Mouse (Mus musculus) spleen, adult 2 months (tissue): ENCODE measurements around the gene Gm37240.

Experiments
- CTCF ChIP-seq: fragments of 200-500 bp; IDR thresholded peaks from 2 replicates; pipeline ENCODE4 v1.5.1; 2011; ENCODE audit warnings: mild to moderate bottlenecking, inconsistent platforms; ENCODE audit not compliant: insufficient read depth, insufficient read length, insufficient replicate concordance; ENCODE audit errors: extremely low read depth
- POLR2A ChIP-seq: fragments of 200-500 bp; IDR thresholded peaks from 2 replicates; pipeline ENCODE4 v1.6.1; 2011; ENCODE audit warnings: low read depth, low read length, inconsistent platforms

DNA sequence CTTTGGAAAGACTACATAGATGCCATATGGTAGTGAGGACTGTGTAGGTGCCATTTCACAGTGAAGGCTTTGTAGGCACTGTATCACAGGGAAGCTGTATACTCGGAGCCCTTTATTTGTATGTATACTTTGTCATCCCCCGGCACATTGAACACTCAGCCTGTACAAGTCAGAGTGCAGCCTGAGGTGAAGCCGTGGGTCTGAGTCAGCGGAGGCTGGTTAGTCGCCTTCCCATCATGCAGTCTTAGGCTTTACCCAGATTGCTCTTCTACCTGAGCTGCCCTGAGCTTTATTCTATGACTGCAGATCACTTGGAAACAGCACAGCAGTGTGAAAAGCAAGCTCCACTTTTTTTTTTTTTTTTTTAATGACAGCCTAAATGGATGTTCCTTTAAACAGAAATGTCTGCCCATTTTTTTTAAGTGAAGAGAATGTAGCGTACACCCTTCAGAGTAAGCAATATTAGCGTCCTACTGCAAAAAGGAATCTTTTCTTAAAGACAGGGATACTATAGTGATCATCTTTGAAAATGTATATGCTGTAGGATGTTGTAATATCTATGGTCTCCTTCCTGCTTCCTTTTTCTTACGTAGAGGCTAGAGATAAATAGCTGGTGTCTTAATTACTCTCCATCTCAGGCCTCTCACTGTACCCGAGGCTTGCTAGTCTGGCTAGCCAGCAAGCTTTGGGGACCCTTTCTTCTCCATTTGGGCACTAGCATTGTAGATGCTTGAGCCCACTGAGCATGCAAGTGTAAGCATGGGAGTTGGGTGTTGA, 969.2 kb downstream of the Gm37240 start:
- TF ChIP-seq CTCF: no peak
- no peak for TF ChIP-seq POLR2A
